Mouse (Mus musculus): ENCODE measurements around the gene Mrfap1. TPM values are rescaled to one million over a fixed set of nuclear protein-coding genes. Genes with fewer than 3 reads are reported as not detected.
"Not testable (repeated sequence)": the region's sequence is repeated elsewhere in the genome, so short reads cannot be mapped to it uniquely, and the experiment has no call there.

Gene Mrfap1
- polyA plus RNA-seq, 1 experiment: 12.6 TPM

- H3K4me1 ChIP-seq (ENCODE audit: control insufficient read depth): peaks cover 27% of the 10 kb centered on the region
- H3K36me3 ChIP-seq (ENCODE audit: control insufficient read depth): peaks cover 26% of the 10 kb centered on the region
- no peaks in the 10 kb centered on the region for H3K9me3 ChIP-seq (ENCODE audit: control insufficient read depth, low read length)
- TF ChIP-seq GATA1 (IDR thresholded peaks at IDR 0.05; ENCODE audit: low read length) (no peak), TAL1 (IDR thresholded peaks at IDR 0.05; ENCODE audit: low read length) (no peak)
- H3K27me3 ChIP-seq (ENCODE audit: control insufficient read depth): peaks cover 27% of the 10 kb centered on the region
- H3K4me3 ChIP-seq (replicated peaks): peak overlapping the region; percentile 93
Observed at GRCm38 (mm10) chr5:36797291-36797690, 719 bp upstream of the Mrfap1 start.

GRCm38 (mm10) chr5:36795647-36796295 lies 801 bp downstream of the Mrfap1 start:
- Histone ChIP-seq H3K27me3 (ENCODE audit: control insufficient read depth) (peaks cover 27% of the 10 kb centered on the region), H3K4me3 (replicated peaks) (peak overlapping the region; percentile 93), H3K4me1 (ENCODE audit: control insufficient read depth) (peaks cover 30% of the 10 kb centered on the region), H3K36me3 (ENCODE audit: control insufficient read depth) (peaks cover 26% of the 10 kb centered on the region)
- H3K9me3 ChIP-seq (ENCODE audit: control insufficient read depth, low read length): not testable (repeated sequence)

- TF ChIP-seq GATA1 (IDR thresholded peaks at IDR 0.05; ENCODE audit: low read length): no peak
- no peak for TF ChIP-seq TAL1 (IDR thresholded peaks at IDR 0.05; ENCODE audit: low read length)
- peaks cover 2% of the 10 kb centered on the region for H3K27me3 ChIP-seq (ENCODE audit: control insufficient read depth)
Observed at GRCm38 (mm10) chr5:36791861-36792260, 4.7 kb downstream of the Mrfap1 start.

GRCm38 (mm10) chr5:36786052-36786451 lies 10.5 kb downstream of the Mrfap1 start:
- peaks cover 19% of the 10 kb centered on the region for H3K9me3 ChIP-seq (ENCODE audit: control insufficient read depth, low read length)
- TF ChIP-seq TAL1 (IDR thresholded peaks at IDR 0.05; ENCODE audit: low read length) (no peak), GATA1 (IDR thresholded peaks at IDR 0.05; ENCODE audit: low read length) (no peak)
- H3K27me3 ChIP-seq (ENCODE audit: control insufficient read depth): peaks cover 5% of the 10 kb centered on the region; the same call in 1 of the 2 replicates
- no peaks in the 10 kb centered on the region for H3K4me1 ChIP-seq (ENCODE audit: control insufficient read depth)
- H3K36me3 ChIP-seq (ENCODE audit: control insufficient read depth): no peaks in the 10 kb centered on the region
- H3K4me3 ChIP-seq (replicated peaks): no peak overlapping the region

More at GRCm38 (mm10) chr5:36791861-36792260, 4.7 kb downstream of the Mrfap1 start:
- H3K9me3 ChIP-seq (ENCODE audit: control insufficient read depth, low read length): no peaks in the 10 kb centered on the region
- peaks cover 23% of the 10 kb centered on the region for H3K4me1 ChIP-seq (ENCODE audit: control insufficient read depth)
- H3K36me3 ChIP-seq (ENCODE audit: control insufficient read depth): peaks cover 26% of the 10 kb centered on the region
- H3K4me3 ChIP-seq (replicated peaks): no peak overlapping the region

GRCm38 (mm10) chr5:36779512-36779911 lies 17.1 kb downstream of the Mrfap1 start:
- Histone ChIP-seq H3K9me3 (ENCODE audit: control insufficient read depth, low read length) (peaks cover 19% of the 10 kb centered on the region), H3K27me3 (ENCODE audit: control insufficient read depth) (peaks cover 13% of the 10 kb centered on the region), H3K4me1 (ENCODE audit: control insufficient read depth) (no peaks in the 10 kb centered on the region), H3K4me3 (replicated peaks) (no peak overlapping the region), H3K36me3 (ENCODE audit: control insufficient read depth) (no peaks in the 10 kb centered on the region)
- TF ChIP-seq GATA1 (IDR thresholded peaks at IDR 0.05; ENCODE audit: low read length): no peak
- TF ChIP-seq TAL1 (IDR thresholded peaks at IDR 0.05; ENCODE audit: low read length): peak; percentile 29; the same call in 1 of the 3 replicates

GRCm38 (mm10) chr5:36778901-36779300 lies 17.7 kb downstream of the Mrfap1 start:
- no peaks in the 10 kb centered on the region for H3K36me3 ChIP-seq (ENCODE audit: control insufficient read depth)

GRCm38 (mm10) chr5:36777186-36777585 lies 19.4 kb downstream of the Mrfap1 start:
- H3K9me3 ChIP-seq (ENCODE audit: control insufficient read depth, low read length): peaks cover 12% of the 10 kb centered on the region

More at GRCm38 (mm10) chr5:36778901-36779300, 17.7 kb downstream of the Mrfap1 start:
- H3K4me3 ChIP-seq (replicated peaks): no peak overlapping the region
- TF ChIP-seq TAL1 (IDR thresholded peaks at IDR 0.05; ENCODE audit: low read length) (no peak), GATA1 (IDR thresholded peaks at IDR 0.05; ENCODE audit: low read length) (no peak)
- H3K4me1 ChIP-seq (ENCODE audit: control insufficient read depth): no peaks in the 10 kb centered on the region
- H3K27me3 ChIP-seq (ENCODE audit: control insufficient read depth): peaks cover 13% of the 10 kb centered on the region
- peaks cover 14% of the 10 kb centered on the region for H3K9me3 ChIP-seq (ENCODE audit: control insufficient read depth, low read length)

GRCm38 (mm10) chr5:36776021-36776575 lies 20.5 kb downstream of the Mrfap1 start:
- no peaks in the 10 kb centered on the region for H3K36me3 ChIP-seq (ENCODE audit: control insufficient read depth)
- H3K4me3 ChIP-seq (replicated peaks): no peak overlapping the region
- peaks cover 13% of the 10 kb centered on the region for H3K27me3 ChIP-seq (ENCODE audit: control insufficient read depth)
- H3K4me1 ChIP-seq (ENCODE audit: control insufficient read depth): peaks cover 2% of the 10 kb centered on the region; the same call in 1 of the 2 replicates
- no peak for TF ChIP-seq TAL1 (IDR thresholded peaks at IDR 0.05; ENCODE audit: low read length)
- no peak for TF ChIP-seq GATA1 (IDR thresholded peaks at IDR 0.05; ENCODE audit: low read length)
- peaks cover 12% of the 10 kb centered on the region for H3K9me3 ChIP-seq (ENCODE audit: control insufficient read depth, low read length)

More at GRCm38 (mm10) chr5:36777186-36777585, 19.4 kb downstream of the Mrfap1 start:
- Histone ChIP-seq H3K27me3 (ENCODE audit: control insufficient read depth) (peaks cover 13% of the 10 kb centered on the region), H3K36me3 (ENCODE audit: control insufficient read depth) (no peaks in the 10 kb centered on the region), H3K4me1 (ENCODE audit: control insufficient read depth) (no peaks in the 10 kb centered on the region), H3K4me3 (replicated peaks) (no peak overlapping the region)
- no peak for TF ChIP-seq TAL1 (IDR thresholded peaks at IDR 0.05; ENCODE audit: low read length)
- TF ChIP-seq GATA1 (IDR thresholded peaks at IDR 0.05; ENCODE audit: low read length): no peak

- Histone ChIP-seq H3K27me3 (ENCODE audit: control insufficient read depth) (peaks cover 13% of the 10 kb centered on the region), H3K4me3 (replicated peaks) (no peak overlapping the region), H3K36me3 (ENCODE audit: control insufficient read depth) (no peaks in the 10 kb centered on the region), H3K9me3 (ENCODE audit: control insufficient read depth, low read length) (peaks cover 12% of the 10 kb centered on the region), H3K4me1 (ENCODE audit: control insufficient read depth) (peaks cover 2% of the 10 kb centered on the region; the same call in 1 of the 2 replicates)
- no peak for TF ChIP-seq TAL1 (IDR thresholded peaks at IDR 0.05; ENCODE audit: low read length)
- no peak for TF ChIP-seq GATA1 (IDR thresholded peaks at IDR 0.05; ENCODE audit: low read length)
Observed at GRCm38 (mm10) chr5:36775317-36775716, 21.3 kb downstream of the Mrfap1 start.
